Mouse (Mus musculus) ES-CJ7 (cell line): ENCODE results near the gene Hoxd8.
A peak's percentile ranks its signal among the peaks of the same experiment; 100 is the strongest.

ENCODE experiments used
- DNase-seq: peaks from one replicate; pipeline ENCODE4 v3.0.0; 2011; ENCODE audit warnings: low read depth, low spot score

The Hoxd8 gene

DNA sequence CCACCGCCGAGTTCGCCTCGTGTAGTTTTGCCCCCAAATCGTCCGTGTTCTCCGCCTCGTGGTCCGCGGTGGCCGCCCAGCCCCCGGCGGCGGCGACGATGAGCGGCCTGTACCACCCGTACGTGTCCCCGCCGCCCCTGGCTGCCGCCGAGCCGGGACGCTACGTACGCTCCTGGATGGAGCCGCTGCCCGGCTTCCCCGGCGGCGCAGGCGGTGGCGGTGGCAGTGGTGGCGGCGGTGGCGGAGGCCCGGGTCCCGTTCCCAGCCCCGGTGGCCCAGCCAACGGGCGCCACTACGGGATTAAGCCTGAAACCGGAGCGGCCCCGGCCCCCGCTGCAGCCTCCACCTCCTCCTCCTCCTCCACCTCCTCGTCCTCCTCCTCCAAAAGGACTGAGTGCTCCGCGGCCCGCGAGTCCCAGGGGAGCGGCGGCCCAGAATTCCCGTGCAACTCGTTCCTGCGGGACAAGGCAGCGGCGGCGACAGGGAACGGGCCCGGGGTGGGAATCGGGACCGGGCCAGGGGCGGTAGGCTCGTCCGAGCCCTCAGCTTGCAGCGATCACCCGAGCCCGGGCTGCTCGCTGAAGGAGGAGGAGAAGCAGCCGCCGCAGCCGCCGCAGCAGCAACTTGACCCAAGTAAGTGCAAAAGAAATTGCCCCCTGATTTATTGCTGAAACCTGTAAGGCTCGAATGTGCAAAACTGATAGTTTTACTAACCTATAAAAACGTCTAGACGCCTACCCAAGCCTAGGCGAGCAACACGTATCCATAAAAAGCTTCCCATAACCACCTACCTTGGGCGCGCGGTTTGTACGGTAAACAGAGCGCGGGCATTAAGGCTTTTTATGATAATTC lies 6.0 kb upstream of the Hoxd8 start:
- no peak for DNase-seq

DNA sequence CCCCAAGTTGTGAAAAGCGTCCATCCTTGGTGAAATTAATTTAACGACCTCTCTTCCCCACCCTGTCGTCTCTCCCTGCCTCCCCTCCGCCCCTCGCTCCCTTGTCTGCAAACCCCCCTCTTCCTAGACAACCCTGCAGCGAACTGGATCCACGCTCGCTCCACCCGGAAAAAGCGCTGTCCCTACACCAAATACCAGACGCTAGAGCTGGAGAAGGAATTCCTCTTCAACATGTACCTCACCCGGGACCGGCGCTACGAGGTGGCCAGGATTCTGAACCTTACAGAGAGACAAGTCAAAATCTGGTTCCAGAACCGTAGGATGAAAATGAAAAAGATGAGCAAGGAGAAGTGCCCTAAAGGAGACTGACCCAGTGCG lies 5.4 kb upstream of the Hoxd8 start:
- no peak for DNase-seq

DNA sequence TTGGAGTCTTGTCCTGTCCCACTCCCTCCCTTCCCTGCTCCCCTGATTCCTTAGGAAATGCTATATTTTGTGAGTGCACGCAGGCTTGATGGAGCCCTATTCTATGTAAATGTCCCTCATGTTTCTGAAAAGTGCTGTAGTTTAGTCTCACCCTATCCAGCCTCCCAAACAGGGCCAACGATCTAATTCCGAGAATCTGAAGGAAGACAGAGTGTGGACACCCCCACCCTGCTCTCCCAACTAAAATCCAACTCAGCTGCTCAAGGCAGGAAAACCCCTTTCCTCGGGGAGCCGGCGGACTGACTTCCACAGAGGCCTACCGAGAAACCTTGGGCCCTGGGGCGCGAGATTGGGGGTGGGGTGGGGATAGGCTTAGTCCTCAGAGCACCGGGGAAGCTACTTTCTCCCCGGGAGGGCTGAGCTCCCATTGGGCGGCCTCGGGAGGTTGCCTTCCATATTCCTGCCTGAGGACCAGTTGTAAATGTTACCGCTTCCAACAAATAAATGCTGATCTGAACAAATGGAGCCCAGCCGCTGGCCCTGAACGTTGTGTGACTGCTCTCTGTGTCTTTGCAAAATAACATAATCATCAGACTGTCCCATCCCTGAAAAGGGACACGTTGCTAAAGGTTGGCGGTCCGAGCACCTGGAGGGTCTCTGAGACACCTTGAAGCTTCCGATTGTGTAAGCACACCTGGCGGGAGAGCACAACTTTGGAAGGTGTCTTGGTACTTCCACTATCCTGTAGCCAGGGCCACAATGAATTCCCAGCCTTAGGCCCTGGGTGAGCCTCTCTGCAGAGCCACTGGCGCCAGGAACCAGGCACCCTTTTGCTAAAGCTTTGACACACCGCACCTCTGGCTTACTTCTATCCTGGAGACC lies 4.5 kb upstream of the Hoxd8 start:
- DNase-seq: peak; percentile 66

DNA sequence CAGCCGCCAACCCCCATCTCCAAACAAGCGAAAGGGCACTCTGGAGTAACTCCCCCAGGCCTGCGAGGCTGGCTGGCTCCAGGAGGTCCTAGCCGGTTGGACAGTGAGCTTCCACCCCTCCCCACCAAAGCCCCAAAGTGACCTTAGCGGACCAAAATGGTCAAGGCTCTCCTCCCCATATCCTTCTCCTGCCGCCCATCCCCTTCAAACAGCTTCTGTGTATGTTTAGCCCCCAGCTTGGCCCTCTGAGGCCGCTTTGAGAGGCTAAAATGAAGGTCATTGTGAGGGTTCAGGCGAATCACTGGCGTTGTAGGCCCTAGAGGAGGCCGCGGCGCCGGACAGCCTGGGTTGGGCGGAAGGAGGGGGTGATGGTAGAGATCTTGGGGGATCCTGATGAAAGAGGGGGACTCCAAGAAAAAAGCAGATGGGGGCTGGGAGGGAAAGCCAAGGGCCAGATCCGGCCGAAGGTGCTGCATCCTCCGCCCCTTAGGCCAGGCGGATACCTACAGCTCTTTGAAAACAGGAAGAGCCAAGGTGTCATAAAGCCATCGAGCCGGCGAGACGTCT lies 3.8 kb upstream of the Hoxd8 start:
- no peak for DNase-seq

DNA sequence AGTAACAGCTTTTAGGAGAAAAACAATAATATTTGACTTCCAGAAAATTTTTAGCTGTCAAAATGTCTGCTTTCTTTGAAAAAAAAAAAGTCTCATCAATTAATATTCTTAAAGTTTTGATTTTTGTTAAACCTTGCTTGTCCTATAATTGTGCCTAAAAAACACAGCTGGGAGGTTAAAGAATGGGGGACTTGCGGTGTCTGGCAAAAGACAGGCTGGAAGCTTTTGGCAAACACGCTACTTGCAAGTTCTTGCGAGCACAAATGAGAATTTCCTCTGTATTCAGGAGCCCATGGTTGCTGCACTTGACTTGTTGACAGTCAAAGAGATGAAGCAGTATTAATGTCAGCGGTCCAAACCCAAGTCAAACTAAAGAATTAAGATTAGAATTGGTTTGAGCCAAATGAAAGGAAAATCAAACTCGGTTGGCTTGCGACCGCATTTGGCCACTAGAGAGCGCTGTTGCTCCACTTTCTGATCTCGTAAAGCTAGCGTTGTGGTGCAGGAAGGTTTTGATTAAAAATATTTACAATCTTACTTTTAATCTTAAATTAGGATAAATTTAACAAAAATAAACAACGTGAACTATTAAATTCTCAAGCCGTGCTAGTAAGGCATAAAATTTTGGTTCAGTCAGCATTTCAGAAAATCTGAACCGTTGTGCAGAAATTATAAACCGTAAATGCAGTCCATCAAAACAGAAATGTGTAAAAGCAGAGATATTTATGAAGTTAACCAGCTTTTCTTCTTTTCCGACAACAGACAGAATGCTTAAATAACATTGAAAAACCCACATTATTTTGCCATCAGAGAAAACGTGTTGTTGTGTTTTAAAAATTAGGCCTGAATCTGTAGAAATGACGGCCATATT lies 2.2 kb upstream of the Hoxd8 start:
- DNase-seq: peak; percentile 60

DNA sequence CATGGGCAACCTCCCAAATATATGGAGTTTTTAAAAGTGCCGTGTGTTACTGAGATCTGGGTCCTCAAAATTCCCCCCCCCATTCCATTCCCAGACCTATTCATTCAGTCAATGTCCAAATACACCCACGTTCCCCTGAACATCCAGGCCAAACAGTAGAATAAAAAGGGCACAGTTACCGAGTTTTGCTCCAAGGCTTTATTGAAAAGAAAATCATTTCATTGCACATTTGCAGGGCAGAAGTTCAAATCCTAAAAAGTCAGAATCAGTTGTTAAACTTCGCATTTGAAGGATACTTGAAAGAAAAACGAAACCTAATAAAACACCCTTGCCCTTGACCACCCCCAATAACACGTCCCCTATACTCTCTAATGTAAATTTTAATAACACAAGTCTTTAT lies 1.6 kb upstream of the Hoxd8 start:
- no peak for DNase-seq

DNA sequence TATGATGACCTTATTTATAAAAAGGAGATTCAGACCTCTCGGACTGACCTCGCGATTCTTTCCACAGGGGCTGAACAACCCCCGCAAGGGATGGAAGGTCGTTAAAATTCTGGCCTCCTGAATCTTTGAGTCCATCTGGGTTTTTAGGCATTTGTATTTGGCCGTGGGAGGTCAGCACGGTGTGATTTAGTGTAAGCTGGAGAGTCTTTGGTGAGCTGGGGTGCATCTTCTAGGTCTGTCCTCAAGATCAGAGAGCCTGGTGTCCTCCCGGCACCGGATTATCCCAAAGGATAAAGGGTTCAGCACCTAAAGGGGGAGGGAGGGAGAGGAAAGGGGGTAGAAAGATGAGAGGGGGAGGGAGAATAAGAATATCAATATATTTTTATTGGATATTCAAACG lies 1.1 kb upstream of the Hoxd8 start:
- DNase-seq: no peak

DNA sequence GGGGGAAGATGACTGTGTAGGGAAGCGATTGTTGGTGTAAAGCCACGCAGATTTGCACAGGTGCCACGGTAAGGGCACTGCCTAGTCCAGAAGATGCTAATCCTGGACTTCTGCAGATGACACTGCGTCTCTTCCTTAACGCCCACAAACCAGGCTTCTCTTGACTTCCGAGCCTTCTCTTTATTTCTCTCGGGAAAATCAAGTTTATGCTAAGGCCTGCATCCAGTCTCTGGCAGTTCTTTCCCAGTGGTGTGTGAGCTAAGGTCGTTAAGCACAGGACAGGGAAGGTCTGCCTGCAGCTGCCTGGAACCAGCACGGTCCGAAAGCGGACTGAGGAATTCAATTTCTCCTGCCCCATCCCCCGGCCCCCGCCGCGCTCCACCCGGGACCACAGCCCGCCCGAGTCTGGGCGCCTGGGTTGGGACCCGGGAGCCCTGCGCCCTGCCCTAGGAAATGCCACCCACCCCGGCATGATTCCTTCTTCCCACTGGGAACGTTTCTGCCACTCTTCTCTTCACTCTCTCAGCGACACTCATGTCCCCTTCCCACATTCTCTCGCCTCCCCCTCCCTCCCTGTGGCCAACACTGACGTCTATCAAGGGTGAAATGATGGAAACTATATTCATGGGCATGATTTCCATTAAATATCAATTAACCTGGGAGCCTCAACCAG lies 559 bp upstream of the Hoxd8 start:
- DNase-seq: no peak

DNA sequence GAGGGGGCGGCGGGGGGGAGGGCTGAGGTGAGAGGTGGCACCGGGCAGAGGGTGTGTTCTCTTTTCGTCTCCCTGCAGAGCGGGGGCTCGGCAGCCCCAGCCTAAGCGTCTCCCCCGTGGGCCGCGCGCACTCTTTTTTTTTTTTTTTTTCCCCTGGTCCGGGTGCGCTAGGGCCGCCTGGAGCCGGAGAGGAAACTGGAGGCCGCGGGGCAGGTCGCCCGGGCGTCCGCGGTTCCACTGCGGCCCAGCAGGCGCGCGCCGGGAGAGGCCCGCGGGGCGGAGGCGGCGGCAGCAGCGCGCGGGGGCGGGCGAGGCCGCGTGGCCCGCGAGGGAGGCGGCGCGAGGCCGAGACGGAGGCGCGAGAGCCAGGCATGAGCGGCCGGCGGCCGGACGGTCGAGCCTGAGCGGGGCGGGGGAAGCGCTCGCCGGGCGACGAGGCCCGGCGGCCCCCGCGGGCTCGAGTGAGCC lies 618 bp downstream of the Hoxd8 start:
- no peak for DNase-seq

DNA sequence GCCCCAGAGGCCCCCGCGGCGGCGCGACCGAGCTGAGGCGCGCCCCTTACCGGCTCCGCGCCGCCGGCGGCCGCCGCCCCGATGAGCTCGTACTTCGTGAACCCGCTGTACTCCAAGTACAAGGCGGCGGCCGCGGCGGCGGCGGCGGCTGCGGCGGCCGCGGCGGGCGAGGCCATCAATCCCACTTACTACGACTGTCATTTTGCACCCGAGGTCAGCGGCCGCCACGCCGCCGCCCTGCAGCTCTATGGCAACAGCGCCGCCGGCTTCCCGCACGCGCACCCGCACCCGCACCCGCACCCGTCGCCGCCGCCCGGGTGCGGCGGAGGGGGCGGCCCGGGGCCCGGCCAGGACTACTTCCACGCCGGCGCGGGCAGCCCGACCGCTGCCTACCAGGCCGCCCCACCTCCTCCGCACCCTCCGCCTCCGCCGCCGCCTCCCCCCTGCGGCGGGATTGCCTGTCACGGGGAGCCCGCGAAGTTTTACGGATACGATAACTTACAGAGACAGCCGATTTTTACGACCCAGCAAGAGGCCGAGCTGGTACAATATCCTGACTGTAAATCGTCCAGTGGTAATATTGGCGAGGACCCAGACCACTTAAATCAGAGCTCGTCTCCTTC lies 1.2 kb downstream of the Hoxd8 start:
- no peak for DNase-seq

DNA sequence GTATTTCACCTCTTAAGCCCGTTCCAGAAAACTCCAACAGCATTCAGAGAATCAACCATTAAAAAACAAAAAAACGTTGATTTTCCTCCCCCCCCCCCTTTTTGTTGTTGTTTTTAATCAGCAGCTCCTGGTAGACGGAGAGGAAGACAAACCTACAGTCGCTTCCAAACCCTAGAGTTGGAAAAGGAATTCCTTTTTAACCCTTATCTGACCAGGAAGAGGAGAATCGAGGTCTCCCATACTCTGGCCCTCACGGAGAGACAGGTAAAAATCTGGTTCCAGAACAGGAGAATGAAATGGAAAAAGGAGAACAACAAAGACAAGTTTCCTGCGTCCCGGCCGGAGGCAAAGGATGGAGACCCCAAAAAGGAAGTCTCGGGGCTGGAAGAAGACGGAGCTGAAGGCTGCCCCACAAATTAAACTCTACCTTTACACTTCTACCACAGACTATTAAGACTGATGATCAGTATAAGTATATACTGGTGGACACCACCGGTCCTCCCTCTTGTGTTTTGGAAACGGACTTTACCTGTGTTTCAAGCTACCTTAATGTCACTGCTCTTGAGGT lies 2.1 kb downstream of the Hoxd8 start:
- DNase-seq: no peak

DNA sequence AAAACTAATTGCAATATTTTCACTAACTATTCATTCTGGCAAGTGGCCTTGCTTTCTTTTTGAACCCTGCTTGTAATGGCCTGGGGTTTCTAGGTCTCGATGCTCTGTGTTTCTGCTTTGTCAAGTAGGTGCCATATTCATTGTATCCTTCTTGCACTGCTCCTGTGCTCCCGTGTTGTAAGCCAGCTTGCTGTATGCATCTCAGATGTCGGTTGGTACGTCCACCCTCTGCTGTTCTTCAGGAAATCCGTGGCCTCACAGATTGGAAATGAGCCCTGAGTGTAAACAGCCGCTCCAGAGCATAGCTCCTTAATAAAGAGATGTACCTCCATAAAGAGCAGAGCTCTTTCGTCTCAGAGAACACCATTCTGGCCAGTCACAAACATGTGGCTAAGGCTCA lies 3.2 kb downstream of the Hoxd8 start:
- no peak for DNase-seq

DNA sequence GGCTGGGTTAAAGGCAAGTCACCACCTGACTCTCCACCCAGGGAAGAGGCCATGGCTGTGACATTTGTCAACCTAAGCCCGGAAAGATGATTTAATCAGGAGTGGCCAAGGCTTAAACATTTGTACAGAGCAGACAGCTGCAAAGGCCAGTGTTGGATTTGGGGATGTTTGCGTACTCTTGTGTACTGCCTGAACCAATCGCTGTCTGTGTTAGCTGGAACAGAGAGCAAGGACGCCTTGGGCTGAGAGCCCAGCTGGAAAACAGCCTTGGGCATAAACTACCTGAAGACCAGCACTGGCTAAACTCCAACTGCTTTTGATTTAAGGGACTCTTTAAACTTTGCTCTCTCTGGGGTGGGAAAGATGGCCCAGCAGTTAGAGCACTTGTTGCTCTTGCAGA lies 4.3 kb downstream of the Hoxd8 start:
- no peak for DNase-seq

DNA sequence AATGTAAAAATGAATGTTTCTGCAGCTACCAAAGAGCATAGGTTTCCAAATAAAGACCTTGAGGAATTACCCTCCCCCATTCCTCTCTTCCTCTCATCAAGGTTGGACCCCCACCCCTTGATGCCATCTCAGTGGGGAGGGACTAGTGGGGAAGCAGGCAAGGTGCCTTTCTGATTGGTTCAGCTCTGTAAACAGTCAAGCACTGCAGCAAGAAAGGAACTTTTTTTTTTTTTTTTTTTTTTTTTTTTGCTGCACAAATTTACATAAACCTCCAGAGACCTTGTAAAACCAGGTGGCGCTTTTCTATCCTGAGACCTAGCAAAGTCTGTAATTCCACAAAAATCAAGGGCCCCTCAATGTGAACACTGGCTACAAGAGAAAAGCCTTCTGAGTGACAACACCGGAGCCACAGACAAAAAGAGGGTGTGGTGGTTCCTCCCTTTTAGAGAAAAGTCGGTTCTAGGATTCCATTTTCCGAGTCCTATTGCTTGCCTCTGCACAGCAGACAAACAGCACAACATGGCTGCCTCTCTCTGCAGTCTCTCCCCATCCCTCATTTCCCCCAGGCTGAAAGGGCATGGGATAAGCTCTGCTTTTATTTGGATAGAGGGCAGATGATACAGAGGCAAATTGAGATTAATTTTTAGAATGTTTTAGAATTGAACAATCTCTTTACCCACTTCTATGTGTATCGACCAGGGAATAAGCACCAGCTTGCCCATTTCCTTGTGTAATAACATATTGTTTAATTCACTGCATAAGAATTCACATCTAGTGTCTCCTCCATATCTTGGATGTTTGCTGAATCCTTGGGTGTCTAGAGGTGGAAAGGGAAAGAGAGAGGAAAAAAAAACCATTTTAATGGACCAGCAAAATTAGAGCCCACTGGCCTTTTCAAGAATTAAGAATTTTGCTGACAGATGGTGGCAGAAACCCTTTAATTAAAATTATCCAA lies 5.3 kb downstream of the Hoxd8 start:
- no peak for DNase-seq

DNA sequence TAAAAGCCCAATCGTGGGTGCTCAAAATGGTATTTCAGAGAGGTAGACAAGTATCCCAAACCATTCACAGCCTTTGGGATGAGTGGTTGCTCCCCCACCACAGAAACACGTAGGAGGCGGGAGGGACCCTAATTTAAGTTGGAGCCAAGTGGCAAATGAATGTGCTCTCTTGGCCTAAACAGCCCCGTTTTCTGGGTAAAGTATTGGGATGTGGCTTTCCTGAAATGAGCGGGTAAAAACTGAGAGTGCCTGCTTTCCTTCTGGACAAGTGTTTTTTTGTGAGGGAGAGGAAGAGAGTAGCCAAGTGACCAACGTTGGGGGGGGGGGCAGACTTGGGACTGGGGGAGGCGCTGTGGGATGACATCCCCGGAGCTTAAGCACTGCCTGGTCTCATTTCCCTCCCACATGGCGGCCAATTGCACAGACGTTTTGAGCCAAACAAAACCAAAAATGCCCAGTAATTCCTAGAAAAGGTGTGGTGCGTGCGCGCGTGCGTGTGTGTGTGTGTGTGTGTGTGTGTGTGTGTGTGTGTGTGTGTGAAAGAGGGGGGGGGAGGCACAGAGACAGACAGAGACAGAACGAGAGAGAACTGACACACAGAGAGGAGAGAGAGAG lies 6.6 kb downstream of the Hoxd8 start:
- no peak for DNase-seq

DNA sequence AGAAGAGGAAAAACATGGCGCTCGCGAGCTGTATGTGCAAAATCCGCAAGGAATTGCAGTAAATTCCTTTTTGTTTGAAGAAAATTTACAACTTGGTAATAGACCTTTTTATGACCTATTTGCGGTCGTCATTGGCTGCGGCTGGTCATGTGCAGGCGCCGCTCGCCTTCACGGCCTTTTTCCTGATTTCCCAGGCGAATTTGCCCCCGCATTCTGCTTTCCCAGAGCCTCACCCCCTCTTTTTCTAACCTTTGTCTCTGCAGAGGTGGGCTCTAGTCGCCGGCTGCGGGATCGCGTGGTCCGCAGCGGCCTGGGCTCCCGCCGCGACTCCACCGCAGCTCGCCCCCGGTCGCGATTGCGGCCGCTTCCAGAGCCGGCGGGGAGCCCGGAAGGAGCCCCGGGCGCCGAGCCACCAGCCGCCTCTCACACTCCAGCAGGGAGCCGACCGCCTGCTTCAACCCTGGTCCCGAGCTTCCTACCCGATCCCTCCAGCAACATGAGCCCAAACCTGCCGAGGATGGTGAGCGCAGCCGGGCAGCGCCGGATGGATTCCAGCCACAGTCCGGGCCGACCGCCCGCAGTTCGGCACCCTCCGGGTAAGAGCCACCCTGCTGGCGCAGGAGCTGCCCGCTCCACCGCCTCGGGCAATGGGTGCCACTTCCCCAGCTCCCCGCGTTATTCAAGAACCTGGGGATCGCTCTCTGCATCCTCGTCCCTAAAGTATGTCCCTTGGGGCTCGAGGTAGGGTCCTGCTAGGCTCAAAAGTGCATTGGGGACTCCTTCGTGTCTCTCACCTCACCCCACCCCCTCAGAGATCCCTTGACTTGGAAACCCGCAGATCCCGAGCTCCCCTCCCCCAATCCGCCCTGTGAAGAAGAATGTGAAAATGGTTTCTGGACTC lies 7.6 kb downstream of the Hoxd8 start, which contains the start of the genes Hoxd3 and Hoxd4:
TSS of gene Hoxd3 (plus strand) at position 207 of the 901 bp plus-strand sequence.
TSS of gene Hoxd4 (plus strand) at position 209 of the 901 bp plus-strand sequence.
- DNase-seq: peak; percentile 80
